Comparison of ENCODE assay signal across 21 mouse cellular contexts in genomic region chr3:84125704-84126289, GRCm38 (mm10). TPM values are rescaled to one million over a fixed set of nuclear protein-coding genes. Genes with fewer than 3 reads are reported as not detected.
DNase-seq lines count a peak whose midpoint lies in the region; ATAC-seq and TF ChIP-seq lines count a peak whose summit lies in the region.
"Had no signal": no experiment of that assay in that cellular context is flagged by ENCODE, and none has a peak within 500 bp of the region (broad histone marks: within the 10 kb centered on the region; RNA-seq: fewer than 3 reads in every experiment).

No protein-coding gene starts in this region.

- no peak overlapping the region for H3K4me2 ChIP-seq in lung, postnatal 0 days (replicated peaks; ENCODE audit: low read depth, low read length)
- H3K4me2 ChIP-seq: forebrain, embryonic 13.5 days; hindbrain, embryonic 14.5 days; liver, embryonic 15.5 days had no signal

- no peaks in the 10 kb centered on the region for H3K9me3 ChIP-seq in lung, postnatal 0 days (ENCODE audit: low read length)
- H3K9me3 ChIP-seq: forebrain, embryonic 13.5 days; liver, embryonic 15.5 days had no signal

- TF ChIP-seq CTCF in lung, postnatal 0 days (IDR thresholded peaks at IDR 0.05): no peak
- TF ChIP-seq CTCF in lung, adult 2 months (IDR thresholded peaks at IDR 0.05; ENCODE audit: insufficient read depth, low read length): no peak

- no peak for TF ChIP-seq POLR2A in lung, adult 2 months (IDR thresholded peaks at IDR 0.05; ENCODE audit: borderline replicate concordance, extremely low read depth, low read depth, low read length)

- 44% methylated on average over 6 of the region's 6 CpGs for WGBS in lung, postnatal 0 days
- WGBS in lung, adult 2 months: 52% methylated on average over 6 of the region's 6 CpGs

- H3K9ac ChIP-seq in lung, postnatal 0 days (replicated peaks; ENCODE audit: low read depth): no peak overlapping the region
- H3K9ac ChIP-seq: forebrain, embryonic 13.5 days; hindbrain, embryonic 14.5 days; liver, embryonic 15.5 days had no signal

- H3K4me3 ChIP-seq in lung, postnatal 0 days (ENCODE audit: low read depth, low read length): no peak overlapping the region
- no peak overlapping the region for H3K4me3 ChIP-seq in lung, adult 2 months (replicated peaks; ENCODE audit: extremely low read depth, low read depth, low read length)
- H3K4me3 ChIP-seq: forebrain, embryonic 13.5 days; liver, embryonic 15.5 days had no signal

- peaks cover 6% of the 10 kb centered on the region; the same call in 1 of the 2 replicates for H3K4me1 ChIP-seq in lung, postnatal 0 days (ENCODE audit: insufficient read depth, low read depth, low read length)
- peaks cover 3% of the 10 kb centered on the region for H3K4me1 ChIP-seq in lung, adult 2 months (ENCODE audit: control insufficient read depth, insufficient read depth, low read length)
- H3K4me1 ChIP-seq: forebrain, embryonic 13.5 days had no signal

- intact Hi-C loops in left cerebral cortex, postnatal 14 days (cut with DNase I): no loop called here

- no peak for TF ChIP-seq EP300 in lung, postnatal 0 days (IDR thresholded peaks at IDR 0.05)

- H3K36me3 ChIP-seq in lung, postnatal 0 days (ENCODE audit: insufficient read depth, low read length): no peaks in the 10 kb centered on the region
- H3K36me3 ChIP-seq: liver, embryonic 15.5 days had no signal

- H3K27ac ChIP-seq in lung, postnatal 0 days (ENCODE audit: low read length): 0 out of 2 replicates have a peak overlapping the region, but pooled peaks have one; percentile 20
- H3K27ac ChIP-seq: forebrain, embryonic 13.5 days; hindbrain, embryonic 14.5 days; liver, embryonic 15.5 days; macrophage had no signal

- ATAC-seq in lung, postnatal 0 days: peak; percentile 63; the same call in 1 of the 2 replicates
- ATAC-seq in inflammation-experienced regulatory T-cells, adult 6 months: peak; percentile 39
- ATAC-seq: forebrain, embryonic 13.5 days had no signal

- peak; percentile 23 for DNase-seq in lung, postnatal 0 days (ENCODE audit: low spot score)
- DNase-seq in lung, adult 2 months: no peak
- DNase-seq in T-cell, adult 2 months (ENCODE audit: low spot score): peak; percentile 22
- no peak for DNase-seq in ovary, adult 18-20 months (ENCODE audit: low spot score)
- no peak for DNase-seq in left cerebral cortex, postnatal 14 days (ENCODE audit: low spot score in 2 of 2)
- DNase-seq in right cerebral cortex, adult 2 months (ENCODE audit: low spot score in 2 of 2): no peak
- DNase-seq: adrenal gland, postnatal 36 days; cerebellum, adult 9-10 months; heart, adult 18-20 months; heart, postnatal 10 days; kidney, adult 11 months; kidney, postnatal 14 days; layer of hippocampus, adult 9-11 months; midbrain, embryonic 14.5 days had no signal

- no peaks in the 10 kb centered on the region for H3K27me3 ChIP-seq in lung, postnatal 0 days (replicated peaks; ENCODE audit: insufficient read depth, low read length)
- H3K27me3 ChIP-seq: forebrain, embryonic 13.5 days; liver, embryonic 15.5 days had no signal

RNA-seq across cellular contexts. Expression of gene Mnd1, which starts 29.8 kb away (rescaled TPM):
- polyA plus RNA-seq in lung, postnatal 0 days (2015; fragmentation: Nextera tagmentation; extraction: Ambion mirVana): 5.3 and 6.5 TPM in 2 replicates
- 0.14 TPM in 2 replicates for polyA plus RNA-seq in lung, adult 2 months (2012; rRNA removed)
- polyA plus RNA-seq in inflammation-experienced regulatory T-cells, adult 6 months (2017; shearing (Covaris generic)): 10 to 100 TPM in 1 of 3 experiments, 1 to 10 TPM in 2; 1.4 to 12.4 (median 1.5) TPM
- 1 to 10 TPM; 2.5 to 2.8 TPM for total RNA-seq in left cerebral cortex, postnatal 14 days (2021)

RNA-seq across cellular contexts. Expression of gene Gm6525, which starts 48.1 kb away (rescaled TPM):
- polyA plus RNA-seq in lung, postnatal 0 days (2015; fragmentation: Nextera tagmentation; extraction: Ambion mirVana): 0.57 and 0.75 TPM in 2 replicates
- polyA plus RNA-seq in lung, adult 2 months (2012; rRNA removed): not detected in 2 replicates
- under 1 TPM; 0.50 to 0.80 (median 0.70) TPM for polyA plus RNA-seq in inflammation-experienced regulatory T-cells, adult 6 months (2017; shearing (Covaris generic))
- total RNA-seq in left cerebral cortex, postnatal 14 days (2021): under 1 TPM in 1 of 2 experiments, not detected in 1; 0.35 TPM
- total RNA-seq: heart, adult 18-20 months; left cerebral cortex, postnatal 10 days had no signal
- polyA plus RNA-seq: macrophage; spleen, adult 2 months had no signal

Comparison
In these comparisons a context has a peak if more than half of its experiments do, and no peak if none do; other contexts are left out.
1. DNase-seq: peak in lung, postnatal 0 days (single experiment) and T-cell, adult 2 months (single experiment); none in lung, adult 2 months (single experiment), ovary, adult 18-20 months (single experiment), left cerebral cortex, postnatal 14 days (0 of 2) and right cerebral cortex, adult 2 months (0 of 2).